Mouse (Mus musculus) midbrain, embryonic 16.5 days (tissue): ENCODE measurements around the gene E2f6. TPM values are rescaled to one million over a fixed set of nuclear protein-coding genes. Genes with fewer than 3 reads are reported as not detected.

Experiments
- ATAC-seq: fragments of 200-750 bp; cut with Nextera tagmentation; 2 replicates; pipeline ENCODE4 v1.8.0; 2017; ENCODE audit warnings: moderate TSS enrichment
- H3K27ac ChIP-seq: fragments of 300-500 bp; sonication (generic); 2 replicates; pipeline ENCODE4 v1.5.1; 2014; ENCODE audit warnings: mild to moderate bottlenecking, low read length, mixed read lengths
- H3K27me3 ChIP-seq: fragments of 300-500 bp; sonication (generic); 2 replicates; pipeline ENCODE4 v1.6.1; 2014; ENCODE audit warnings: low read depth, low read length, mixed read lengths; ENCODE audit not compliant: control insufficient read depth, insufficient read depth
- H3K36me3 ChIP-seq: fragments of 300-500 bp; sonication (generic); 2 replicates; pipeline ENCODE4 v1.6.1; 2014; ENCODE audit warnings: mild to moderate bottlenecking, low read length, moderate library complexity, mixed read lengths; ENCODE audit not compliant: control insufficient read depth, insufficient read depth
- H3K4me1 ChIP-seq: fragments of 300-500 bp; sonication (generic); 2 replicates; pipeline ENCODE4 v1.6.1; 2014; ENCODE audit warnings: mild to moderate bottlenecking, low read length, mixed read lengths; ENCODE audit not compliant: control insufficient read depth, insufficient read depth
- H3K4me2 ChIP-seq: fragments of 300-500 bp; sonication (generic); 2 replicates; pipeline ENCODE4 v1.6.1; 2014; ENCODE audit warnings: mild to moderate bottlenecking, low read length, mixed read lengths
- H3K4me3 ChIP-seq: fragments of 300-500 bp; sonication (generic); 2 replicates; pipeline ENCODE4 v1.5.1; 2014; ENCODE audit warnings: low read depth, mild to moderate bottlenecking, low read length, moderate library complexity, mixed read lengths
- H3K9ac ChIP-seq: fragments of 300-500 bp; sonication (generic); 2 replicates; pipeline ENCODE4 v1.6.1; 2014; ENCODE audit warnings: low read depth, low read length, mixed read lengths
- H3K9me3 ChIP-seq: fragments of 300-500 bp; sonication (generic); replicated peaks from 2 replicates; pipeline ENCODE4 v1.6.1; 2014; ENCODE audit warnings: mild to moderate bottlenecking, low read length, mixed read lengths; ENCODE audit not compliant: control insufficient read depth, poor library complexity, severe bottlenecking
- WGBS: fragments of 180-500 bp; shearing (Covaris S2); extraction: QIAGEN DNeasy Blood & Tissue Kit; methylation state at CpG from one replicate; pipeline ENCODE4 v1.1.7; 2014; 5-methylcytosine and 5-hydroxymethylcytosine counted together
- polyA plus RNA-seq: library from polyadenylated mRNA; unstranded; fragments of >200 nt; fragmentation: Nextera tagmentation; extraction: Ambion mirVana; gene quantifications from 2 replicates; pipeline ENCODE4 v1.2.1, GENCODE M21; 2015

E2f6 gene
- polyA plus RNA-seq, 1 experiment from 2014 or later = 23.7 TPM

DNA sequence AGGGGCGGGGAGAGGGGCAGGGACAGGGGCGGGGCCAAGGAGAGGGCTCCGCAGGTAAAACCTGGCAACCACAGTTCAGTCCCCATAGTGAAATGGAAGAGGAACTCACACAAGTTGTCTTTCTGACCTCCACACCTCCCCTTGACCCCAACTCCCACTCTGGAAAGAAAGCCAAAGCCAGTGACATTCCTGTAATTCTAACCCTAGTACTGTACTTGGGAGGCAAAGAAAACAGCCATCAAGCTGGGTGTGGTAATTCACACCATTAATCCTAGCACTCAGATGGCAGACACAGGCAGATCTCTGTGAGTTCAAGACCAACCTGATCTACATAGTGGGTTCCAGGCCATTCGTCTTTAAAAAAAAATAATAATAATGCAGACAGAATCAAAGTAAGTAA lies 17.4 kb upstream of the E2f6 start:
- no peak overlapping the region for H3K27ac ChIP-seq
- H3K9ac ChIP-seq = no peak overlapping the region
- no peaks in the 10 kb centered on the region for H3K36me3 ChIP-seq
- no peak for ATAC-seq
- H3K4me1 ChIP-seq = peaks cover 3% of the 10 kb centered on the region; the same call in 1 of the 2 replicates
- no peaks in the 10 kb centered on the region for H3K27me3 ChIP-seq
- H3K4me2 ChIP-seq = no peak overlapping the region
- H3K9me3 ChIP-seq = no peaks in the 10 kb centered on the region
- H3K4me3 ChIP-seq = no peak overlapping the region
- WGBS = 91% methylated on average over 4 of the region's 4 CpGs

DNA sequence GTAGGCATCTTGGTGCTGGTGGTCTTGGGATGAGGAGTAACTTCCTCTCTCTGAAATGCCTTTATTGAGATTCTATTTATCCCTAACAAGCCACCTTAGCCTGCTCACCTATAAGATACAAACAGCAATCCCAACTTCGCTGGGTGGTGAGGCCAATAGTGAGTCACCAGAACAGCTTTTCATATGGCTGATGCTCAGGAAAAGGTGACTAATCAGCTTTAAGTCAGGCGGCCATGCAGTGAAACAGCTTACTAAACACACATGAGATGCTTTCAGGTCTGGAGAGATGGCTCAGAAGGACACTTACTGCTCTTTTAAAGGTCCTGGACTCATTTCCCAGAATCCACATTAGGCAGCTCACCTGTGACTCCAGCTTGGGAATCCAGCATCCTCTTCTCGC lies 15.0 kb upstream of the E2f6 start:
- Histone ChIP-seq H3K9me3 (no peaks in the 10 kb centered on the region), H3K4me1 (peaks cover 4% of the 10 kb centered on the region; the same call in 1 of the 2 replicates), H3K4me2 (no peak overlapping the region), H3K36me3 (no peaks in the 10 kb centered on the region), H3K27ac (no peak overlapping the region), H3K4me3 (no peak overlapping the region), H3K9ac (no peak overlapping the region), H3K27me3 (no peaks in the 10 kb centered on the region)
- WGBS = 86% methylated on average over 3 of the region's 3 CpGs
- ATAC-seq = no peak

DNA sequence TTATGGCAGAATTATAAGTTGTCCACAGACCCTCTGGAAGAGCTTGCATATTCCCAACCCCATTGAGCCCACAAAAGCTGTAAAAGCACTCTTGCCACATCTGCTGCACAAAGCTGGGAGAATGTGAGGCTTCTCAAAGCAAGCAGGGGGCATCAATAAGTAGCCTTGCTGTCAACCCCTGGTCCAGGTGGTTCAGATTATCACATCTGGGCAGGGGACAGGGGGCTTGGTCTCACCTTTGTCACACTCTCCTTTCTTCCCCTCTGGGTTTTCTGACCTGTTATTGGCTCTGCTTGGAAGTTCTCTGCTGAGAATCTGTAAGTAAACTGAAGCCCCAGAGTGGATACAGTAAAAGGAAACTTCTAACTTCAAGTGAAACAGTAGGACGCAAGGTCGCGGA lies 11.9 kb upstream of the E2f6 start:
- H3K27ac ChIP-seq = no peak overlapping the region
- no peaks in the 10 kb centered on the region for H3K9me3 ChIP-seq
- no peak for ATAC-seq
- H3K27me3 ChIP-seq = no peaks in the 10 kb centered on the region
- H3K4me2 ChIP-seq = no peak overlapping the region
- peaks cover 4% of the 10 kb centered on the region; the same call in 1 of the 2 replicates for H3K4me1 ChIP-seq
- no peak overlapping the region for H3K4me3 ChIP-seq
- H3K36me3 ChIP-seq = no peaks in the 10 kb centered on the region
- 39% methylated on average over 3 of the region's 3 CpGs for WGBS
- no peak overlapping the region for H3K9ac ChIP-seq

DNA sequence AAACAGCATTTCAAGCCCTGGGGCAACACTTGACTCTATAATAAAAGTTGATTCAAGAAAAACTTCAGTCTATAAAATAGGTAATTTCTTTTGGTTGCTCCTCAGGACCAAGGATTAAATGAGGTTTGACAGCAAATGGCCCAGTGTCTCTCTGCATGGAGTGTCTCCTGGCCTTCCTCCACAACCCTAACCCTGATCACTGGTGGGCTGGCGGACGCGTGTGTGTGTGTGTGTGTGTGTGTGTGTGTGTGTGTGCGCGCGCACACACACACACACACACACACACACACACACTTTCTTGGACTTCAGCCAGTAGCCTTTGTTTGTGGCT lies 10.9 kb upstream of the E2f6 start:
- Histone ChIP-seq H3K4me1 (peaks cover 4% of the 10 kb centered on the region; the same call in 1 of the 2 replicates), H3K4me2 (peak overlapping the region; percentile 97), H3K36me3 (no peaks in the 10 kb centered on the region), H3K4me3 (peak overlapping the region; percentile 67), H3K27ac (no peak overlapping the region), H3K9ac (no peak overlapping the region; the same call in 1 of the 2 replicates), H3K27me3 (no peaks in the 10 kb centered on the region), H3K9me3 (no peaks in the 10 kb centered on the region)
- peak; percentile 33; the same call in 1 of the 2 replicates for ATAC-seq
- 4% methylated on average over 6 of the region's 6 CpGs for WGBS

DNA sequence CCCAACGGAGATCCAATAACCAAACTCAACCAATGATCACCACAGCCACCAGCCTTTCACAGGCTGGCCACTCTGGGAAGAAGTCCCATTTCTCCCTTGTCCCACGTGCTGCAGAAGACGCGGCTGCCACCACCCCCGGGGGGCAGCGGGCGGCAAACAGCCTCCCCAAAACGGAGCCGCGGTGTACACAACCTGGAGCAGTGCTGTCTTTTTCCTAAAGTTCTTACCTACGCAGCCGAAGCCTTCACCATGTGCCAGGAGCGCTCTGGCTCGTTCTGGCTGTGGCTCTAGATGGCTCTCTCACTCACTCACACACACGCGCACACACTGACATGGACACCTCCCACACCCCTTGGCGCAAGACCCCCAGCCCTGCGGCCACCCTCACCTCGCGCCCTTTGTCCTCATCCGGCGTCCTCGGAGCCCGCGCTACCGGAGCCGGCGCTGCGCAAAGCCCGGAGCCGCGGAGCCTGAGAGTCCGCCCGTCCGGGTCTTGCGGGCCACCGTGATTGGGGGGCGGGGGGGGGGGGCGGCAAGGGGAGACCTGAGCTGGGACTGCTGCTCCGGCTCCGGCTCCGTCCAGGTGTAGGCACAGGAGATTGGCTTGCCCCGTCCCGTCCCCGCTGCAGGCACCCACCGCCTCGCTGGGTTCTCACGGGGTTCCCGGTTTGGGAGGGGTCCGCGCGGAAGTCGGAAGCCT lies 10.4 kb upstream of the E2f6 start, which contains the start of gene Greb1:
Gene Greb1 (minus strand): TSS at position 628 of the 700 bp plus-strand sequence.
- under 1% methylated on average over 45 of the region's 53 CpGs for WGBS
- ATAC-seq = peak; percentile 82
- peak within 1 kb of the TSS; percentile 97 for H3K4me2 ChIP-seq
- H3K9me3 ChIP-seq = no peaks in the 10 kb centered on the region
- H3K9ac ChIP-seq = peak within 1 kb of the TSS; percentile 76
- peak within 1 kb of the TSS; percentile 67 for H3K4me3 ChIP-seq
- H3K27me3 ChIP-seq = no peaks in the 10 kb centered on the region
- H3K4me1 ChIP-seq = peaks cover 4% of the 10 kb centered on the region; the same call in 1 of the 2 replicates
- no peak within 1 kb of the TSS for H3K27ac ChIP-seq
- no peaks in the 10 kb centered on the region for H3K36me3 ChIP-seq

DNA sequence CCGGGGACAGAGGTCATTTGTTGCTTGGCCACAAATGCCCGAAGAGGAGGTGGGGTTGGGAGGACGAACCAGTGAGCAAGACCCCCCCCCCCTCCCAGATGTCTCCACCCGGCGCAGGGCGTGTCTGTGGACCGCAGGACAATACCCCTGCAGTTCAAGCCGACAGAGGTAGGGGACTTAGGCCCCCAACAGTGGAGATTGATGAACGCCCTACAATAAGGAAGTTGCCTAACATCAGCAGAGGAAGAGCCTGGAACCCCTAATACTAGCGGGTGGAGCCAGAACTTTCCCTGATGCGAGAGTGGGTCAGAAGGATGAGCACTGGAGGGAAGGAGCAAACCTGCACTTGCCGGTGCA lies 9.8 kb upstream of the E2f6 start:
- Histone ChIP-seq H3K36me3 (no peaks in the 10 kb centered on the region), H3K27me3 (no peaks in the 10 kb centered on the region), H3K4me1 (peaks cover 4% of the 10 kb centered on the region; the same call in 1 of the 2 replicates), H3K9ac (peak overlapping the region; percentile 76), H3K27ac (no peak overlapping the region), H3K4me3 (peak overlapping the region; percentile 67), H3K9me3 (no peaks in the 10 kb centered on the region), H3K4me2 (peak overlapping the region; percentile 97)
- WGBS = 0% methylated on average over 12 of the region's 12 CpGs
- ATAC-seq = peak; percentile 51

DNA sequence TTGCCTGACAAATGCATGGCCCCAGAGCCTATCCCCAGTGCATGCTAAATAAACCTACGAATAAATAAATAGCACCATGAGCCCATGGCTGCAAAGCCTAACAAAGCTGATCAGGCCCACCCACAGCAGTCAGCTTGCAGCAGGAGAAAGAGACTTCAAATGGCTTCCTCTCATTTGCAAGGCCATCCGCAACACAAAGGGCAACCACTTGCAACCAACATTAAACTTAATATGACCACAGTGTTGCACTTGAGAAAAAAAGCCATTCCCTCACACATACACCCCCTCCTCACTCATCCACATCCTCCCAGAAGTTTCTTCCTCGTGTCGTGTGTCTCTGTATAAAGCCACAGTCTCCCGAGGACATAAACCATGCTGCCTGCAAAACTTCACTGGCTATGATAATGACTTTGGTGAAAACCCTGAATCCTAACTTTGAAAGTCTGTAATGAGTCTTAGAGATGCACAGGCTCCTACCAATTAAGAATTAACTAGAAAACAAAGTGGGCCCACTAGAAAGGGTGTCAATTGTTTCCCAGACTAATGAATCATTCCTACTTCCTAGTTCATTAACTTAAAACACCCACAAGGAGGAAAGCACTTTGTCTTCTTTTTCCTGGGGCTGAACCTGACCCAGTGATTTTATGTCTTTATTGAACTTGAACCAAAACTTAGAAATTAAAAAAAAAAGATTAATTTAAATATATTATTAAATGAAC lies 7.4 kb upstream of the E2f6 start:
- H3K9me3 ChIP-seq = no peaks in the 10 kb centered on the region
- no peak overlapping the region for H3K27ac ChIP-seq
- no peak overlapping the region for H3K9ac ChIP-seq
- no peaks in the 10 kb centered on the region for H3K27me3 ChIP-seq
- 15% methylated on average over 5 of the region's 5 CpGs for WGBS
- no peak for ATAC-seq
- H3K4me3 ChIP-seq = no peak overlapping the region
- H3K36me3 ChIP-seq = no peaks in the 10 kb centered on the region
- peaks cover 4% of the 10 kb centered on the region; the same call in 1 of the 2 replicates for H3K4me1 ChIP-seq
- H3K4me2 ChIP-seq = no peak overlapping the region

DNA sequence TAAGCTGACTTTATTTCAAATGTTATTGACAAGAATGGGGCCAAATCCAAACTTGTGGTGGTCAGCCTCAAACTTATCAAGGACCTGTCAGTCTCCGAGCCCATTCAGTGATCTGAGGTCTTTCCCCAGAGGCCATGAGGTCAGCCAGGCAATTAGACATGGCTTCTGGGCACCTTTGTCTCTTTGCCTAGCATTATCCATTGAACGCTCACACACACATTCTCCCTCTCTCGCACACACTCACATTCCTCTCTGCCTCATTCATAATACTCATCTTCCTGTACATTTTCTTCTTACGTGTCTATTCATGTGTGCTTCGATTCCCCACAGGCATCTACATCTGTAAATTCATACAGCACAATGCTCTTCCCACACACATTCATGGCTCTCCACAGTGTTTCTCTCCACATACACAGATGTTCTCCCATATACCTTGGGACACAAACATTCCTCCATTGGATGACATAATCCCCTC lies 6.8 kb upstream of the E2f6 start:
- Histone ChIP-seq H3K36me3 (no peaks in the 10 kb centered on the region), H3K4me2 (no peak overlapping the region), H3K4me3 (no peak overlapping the region), H3K9ac (no peak overlapping the region), H3K27me3 (no peaks in the 10 kb centered on the region), H3K9me3 (no peaks in the 10 kb centered on the region), H3K4me1 (peaks cover 4% of the 10 kb centered on the region; the same call in 1 of the 2 replicates), H3K27ac (no peak overlapping the region)
- no peak for ATAC-seq
- WGBS = 11% methylated on average over 5 of the region's 5 CpGs

DNA sequence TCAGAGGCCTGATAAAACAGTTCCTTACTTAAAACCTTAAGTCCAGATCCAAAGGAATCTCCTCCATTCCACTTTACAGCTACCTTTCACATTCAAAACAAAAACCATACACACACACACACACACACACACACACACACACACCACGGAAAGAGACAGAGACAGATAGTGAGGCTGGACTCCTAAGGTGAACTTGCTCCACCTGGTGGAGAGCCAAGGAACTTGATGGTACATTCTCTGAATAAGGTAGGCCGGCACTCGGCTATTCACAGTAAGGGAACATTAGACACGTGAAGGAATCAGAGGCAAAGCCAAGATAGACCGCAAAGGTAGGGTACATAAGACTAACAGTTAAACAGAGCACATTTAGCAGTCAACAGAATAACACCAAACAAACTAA lies 5.3 kb upstream of the E2f6 start:
- H3K9me3 ChIP-seq = no peaks in the 10 kb centered on the region
- H3K27me3 ChIP-seq = no peaks in the 10 kb centered on the region
- no peak overlapping the region for H3K27ac ChIP-seq
- WGBS = 3% methylated on average over 5 of the region's 5 CpGs
- H3K4me1 ChIP-seq = no peaks in the 10 kb centered on the region
- H3K4me3 ChIP-seq = no peak overlapping the region
- peak; percentile 67 for ATAC-seq
- H3K4me2 ChIP-seq = no peak overlapping the region
- no peak overlapping the region for H3K9ac ChIP-seq
- no peaks in the 10 kb centered on the region for H3K36me3 ChIP-seq
